Mouse (Mus musculus) embryonic facial prominence, embryonic 12.5 days (tissue): ENCODE data around the gene Ucp1. TPM values are rescaled to one million over a fixed set of nuclear protein-coding genes. Genes with fewer than 3 reads are reported as not detected.
A peak's percentile ranks its signal among the peaks of the same experiment; 100 is the strongest.

Source experiments
- ATAC-seq: fragments of 200-750 bp; cut with Nextera tagmentation; 2 replicates; pipeline ENCODE4 v1.8.0; 2017; ENCODE audit not compliant: insufficient number of reproducible peaks, insufficient read depth, low FRiP score, low TSS enrichment
- H3K27ac ChIP-seq: fragments of 300-500 bp; sonication (generic); 2 replicates; pipeline ENCODE4 v1.5.1; 2016; ENCODE audit warnings: mild to moderate bottlenecking
- H3K27me3 ChIP-seq: fragments of 300-500 bp; sonication (generic); 2 replicates; pipeline ENCODE4 v1.6.1; 2016; ENCODE audit warnings: mild to moderate bottlenecking, moderate library complexity
- H3K36me3 ChIP-seq: fragments of 300-500 bp; sonication (generic); 2 replicates; pipeline ENCODE4 v1.6.1; 2016; ENCODE audit warnings: mild to moderate bottlenecking
- H3K4me1 ChIP-seq: fragments of 300-500 bp; sonication (generic); 2 replicates; pipeline ENCODE4 v1.6.1; 2016
- H3K4me2 ChIP-seq: fragments of 300-500 bp; sonication (generic); replicated peaks from 2 replicates; pipeline ENCODE4 v1.6.1; 2016; ENCODE audit warnings: mild to moderate bottlenecking, moderate library complexity
- H3K4me3 ChIP-seq: fragments of 300-500 bp; sonication (generic); 2 replicates; pipeline ENCODE4 v1.5.1; 2016; ENCODE audit warnings: mild to moderate bottlenecking
- H3K9ac ChIP-seq: fragments of 300-500 bp; sonication (generic); 2 replicates; pipeline ENCODE4 v1.6.1; 2016; ENCODE audit warnings: mild to moderate bottlenecking, moderate library complexity
- H3K9me3 ChIP-seq: fragments of 300-500 bp; sonication (generic); 2 replicates; pipeline ENCODE4 v1.6.1; 2016; ENCODE audit warnings: mild to moderate bottlenecking, moderate library complexity
- WGBS: fragments of 180-500 bp; shearing (Covaris S2); methylation state at CpG from one replicate; pipeline ENCODE4 v1.1.7; 2016; 5-methylcytosine and 5-hydroxymethylcytosine counted together
- polyA plus RNA-seq: library from polyadenylated mRNA; unstranded; fragments of >200 nt; fragmentation: Nextera tagmentation; extraction: Ambion mirVana; gene quantifications from 2 replicates; pipeline ENCODE4 v1.2.1, GENCODE M21; 2016

The Ucp1 gene
- not detected in 2 replicates for polyA plus RNA-seq

DNA sequence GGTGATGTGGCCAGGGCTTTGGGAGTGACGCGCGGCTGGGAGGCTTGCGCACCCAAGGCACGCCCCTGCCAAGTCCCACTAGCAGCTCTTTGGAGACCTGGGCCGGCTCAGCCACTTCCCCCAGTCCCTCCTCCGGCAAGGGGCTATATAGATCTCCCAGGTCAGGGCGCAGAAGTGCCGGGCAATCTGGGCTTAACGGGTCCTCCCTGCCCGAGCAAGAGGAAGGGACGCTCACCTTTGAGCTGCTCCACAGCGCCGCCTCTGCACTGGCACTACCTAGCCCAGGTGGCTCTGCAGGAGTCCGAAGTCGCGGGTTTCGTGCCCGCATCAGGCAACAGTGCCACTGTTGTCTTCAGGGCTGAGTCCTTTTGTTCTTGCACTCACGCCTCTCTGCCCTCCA is at the start of gene Ucp1:
Gene Ucp1, plus strand, starts transcription at position 177 of the 400 bp plus-strand sequence.
- H3K9me3 ChIP-seq: no peaks in the 10 kb centered on the region
- ATAC-seq: no peak
- H3K27me3 ChIP-seq: peaks cover 21% of the 10 kb centered on the region
- no peak within 1 kb of the TSS for H3K27ac ChIP-seq
- 0 out of 2 replicates have a peak within 1 kb of the TSS, but pooled peaks have one; percentile 4 for H3K9ac ChIP-seq
- no peaks in the 10 kb centered on the region for H3K4me1 ChIP-seq
- peak within 1 kb of the TSS; percentile 53 for H3K4me2 ChIP-seq
- peak within 1 kb of the TSS; percentile 27 for H3K4me3 ChIP-seq
- 2% methylated on average over 20 of the region's 20 CpGs for WGBS
- H3K36me3 ChIP-seq: no peaks in the 10 kb centered on the region

DNA sequence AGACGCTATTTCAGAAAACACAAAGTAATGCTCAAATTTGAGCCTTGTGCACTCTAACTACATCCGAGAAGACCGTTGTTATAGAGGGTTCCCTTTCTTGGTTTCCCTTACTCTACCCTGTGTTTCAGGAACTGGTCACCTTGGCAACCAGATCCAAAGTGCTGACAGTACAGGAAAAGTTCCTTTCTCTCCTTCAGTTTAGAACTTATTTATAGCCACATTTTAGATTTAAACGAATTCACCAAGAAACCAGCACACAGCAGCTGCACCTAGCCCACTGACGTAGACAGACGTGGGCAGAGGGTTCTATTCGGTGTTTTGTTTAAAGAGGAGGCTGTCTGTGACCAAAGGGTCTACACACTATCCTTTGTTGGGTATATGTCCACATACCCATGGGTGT is 46.0 kb upstream of the Ucp1 start:
- no peak overlapping the region for H3K27ac ChIP-seq
- no peaks in the 10 kb centered on the region for H3K4me1 ChIP-seq
- peaks cover 5% of the 10 kb centered on the region for H3K36me3 ChIP-seq
- H3K4me2 ChIP-seq: no peak overlapping the region
- no peak for ATAC-seq
- H3K9ac ChIP-seq: no peak overlapping the region
- 91% methylated on average over 7 of the region's 7 CpGs for WGBS
- H3K27me3 ChIP-seq: no peaks in the 10 kb centered on the region
- H3K4me3 ChIP-seq: no peak overlapping the region
- H3K9me3 ChIP-seq: no peaks in the 10 kb centered on the region

GRCm38 (mm10) chr8:83250858-83251257 is 39.3 kb upstream of the Ucp1 start:
- H3K27me3 ChIP-seq: no peaks in the 10 kb centered on the region
- no peaks in the 10 kb centered on the region for H3K9me3 ChIP-seq
- H3K4me1 ChIP-seq: no peaks in the 10 kb centered on the region
- no peak overlapping the region for H3K4me2 ChIP-seq
- no peak overlapping the region for H3K9ac ChIP-seq
- ATAC-seq: no peak
- peaks cover 8% of the 10 kb centered on the region; the same call in 1 of the 2 replicates for H3K36me3 ChIP-seq
- no peak overlapping the region for H3K27ac ChIP-seq
- no peak overlapping the region for H3K4me3 ChIP-seq
- 80% methylated on average over 6 of the region's 6 CpGs for WGBS

DNA sequence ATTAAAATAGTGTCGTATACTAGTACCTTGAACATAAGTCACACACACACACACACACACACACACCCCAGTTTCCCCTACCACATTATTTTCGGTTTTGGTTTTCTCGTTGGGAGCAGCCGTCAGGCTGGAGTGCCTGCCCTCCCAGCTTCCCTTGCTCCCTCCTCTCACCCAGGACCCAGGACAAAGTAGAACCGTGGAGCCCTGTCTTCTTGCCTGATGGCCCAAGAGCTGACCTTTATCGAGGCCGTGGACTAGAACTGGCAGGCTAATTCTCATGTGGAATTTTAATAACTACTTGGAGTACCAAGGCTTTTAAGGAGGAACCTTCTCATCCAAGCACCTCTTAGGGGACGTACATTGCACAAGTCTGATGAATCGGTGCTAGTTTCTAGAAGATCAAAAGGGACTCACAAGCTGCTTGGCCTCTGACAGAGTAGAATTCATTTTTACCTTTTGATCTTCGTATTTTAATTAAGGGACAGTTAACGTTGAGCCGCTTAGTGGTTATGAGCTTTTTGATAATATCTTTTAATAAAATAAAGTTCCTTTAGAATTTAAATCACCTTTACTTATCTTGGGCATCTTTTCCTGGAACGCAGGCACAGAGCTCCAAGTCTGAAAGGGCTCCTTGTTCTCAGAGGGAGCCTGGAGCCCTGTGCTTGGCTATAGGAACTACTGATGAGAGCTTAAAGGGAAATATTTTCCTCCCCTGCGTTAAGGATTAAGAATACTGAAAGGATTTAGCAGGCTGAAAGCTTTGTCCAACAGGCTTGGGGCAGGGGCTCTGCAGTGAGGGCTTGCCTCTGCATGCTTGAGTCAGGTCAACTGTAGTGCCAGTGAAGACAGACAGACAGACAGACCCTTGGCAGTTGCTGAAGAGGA is 38.5 kb upstream of the Ucp1 start:
- WGBS: 53% methylated on average over 14 of the region's 14 CpGs
- no peak overlapping the region for H3K9ac ChIP-seq

GRCm38 (mm10) chr8:83252791-83253190 is 37.4 kb upstream of the Ucp1 start:
- Histone ChIP-seq H3K27me3 (no peaks in the 10 kb centered on the region), H3K9me3 (no peaks in the 10 kb centered on the region), H3K27ac (no peak overlapping the region), H3K4me2 (no peak overlapping the region), H3K4me1 (no peaks in the 10 kb centered on the region), H3K4me3 (no peak overlapping the region), H3K9ac (no peak overlapping the region), H3K36me3 (peaks cover 8% of the 10 kb centered on the region; the same call in 1 of the 2 replicates)
- ATAC-seq: no peak
- 76% methylated on average over 5 of the region's 5 CpGs for WGBS

More for the DNA sequence above, 38.5 kb upstream of the Ucp1 start:
- H3K9me3 ChIP-seq: no peaks in the 10 kb centered on the region
- H3K4me2 ChIP-seq: no peak overlapping the region
- H3K36me3 ChIP-seq: peaks cover 8% of the 10 kb centered on the region; the same call in 1 of the 2 replicates
- H3K4me1 ChIP-seq: no peaks in the 10 kb centered on the region
- no peaks in the 10 kb centered on the region for H3K27me3 ChIP-seq
- H3K27ac ChIP-seq: peak overlapping the region; percentile 41; the same call in 1 of the 2 replicates
- ATAC-seq: no peak
- no peak overlapping the region for H3K4me3 ChIP-seq

GRCm38 (mm10) chr8:83257631-83258030 is 32.5 kb upstream of the Ucp1 start:
- 93% methylated on average over 5 of the region's 5 CpGs for WGBS
- ATAC-seq: no peak
- no peak overlapping the region for H3K4me3 ChIP-seq
- H3K9me3 ChIP-seq: no peaks in the 10 kb centered on the region
- no peak overlapping the region for H3K9ac ChIP-seq
- no peak overlapping the region for H3K27ac ChIP-seq
- H3K4me1 ChIP-seq: no peaks in the 10 kb centered on the region
- no peaks in the 10 kb centered on the region for H3K27me3 ChIP-seq
- H3K4me2 ChIP-seq: no peak overlapping the region
- H3K36me3 ChIP-seq: peaks cover 3% of the 10 kb centered on the region; the same call in 1 of the 2 replicates

- 72% methylated on average over 16 of the region's 16 CpGs for WGBS
- no peak overlapping the region for H3K9ac ChIP-seq
- no peak overlapping the region for H3K4me3 ChIP-seq
- H3K4me1 ChIP-seq: no peaks in the 10 kb centered on the region
- H3K27me3 ChIP-seq: no peaks in the 10 kb centered on the region
- no peak overlapping the region for H3K4me2 ChIP-seq
- ATAC-seq: peak; percentile 72
- H3K9me3 ChIP-seq: no peaks in the 10 kb centered on the region
- H3K36me3 ChIP-seq: no peaks in the 10 kb centered on the region
- H3K27ac ChIP-seq: no peak overlapping the region
Observed at GRCm38 (mm10) chr8:83260418-83261215, 29.5 kb upstream of the Ucp1 start.

DNA sequence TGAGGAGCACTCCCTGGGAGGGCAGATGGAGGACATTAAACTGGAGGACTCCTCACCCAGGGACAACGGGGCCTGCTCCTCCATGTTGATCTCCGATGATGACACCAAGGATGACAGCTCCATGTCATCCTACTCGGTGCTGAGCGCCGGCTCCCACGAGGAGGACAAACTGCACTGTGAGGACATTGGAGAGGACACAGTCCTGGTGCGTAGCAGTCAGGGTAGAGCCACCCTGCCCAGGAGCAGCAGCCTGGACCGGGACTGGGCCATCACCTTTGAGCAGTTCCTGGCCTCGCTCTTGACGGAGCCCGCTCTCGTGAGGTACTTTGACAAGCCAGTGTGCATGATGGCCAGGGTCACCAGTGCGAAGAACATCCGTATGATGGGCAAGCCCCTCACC is 19.0 kb upstream of the Ucp1 start:
- WGBS: 93% methylated on average over 14 of the region's 14 CpGs
- Histone ChIP-seq H3K4me3 (no peak overlapping the region), H3K27me3 (no peaks in the 10 kb centered on the region), H3K4me2 (no peak overlapping the region), H3K36me3 (peaks cover 4% of the 10 kb centered on the region; the same call in 1 of the 2 replicates), H3K27ac (no peak overlapping the region), H3K4me1 (no peaks in the 10 kb centered on the region; the same call in 1 of the 2 replicates), H3K9me3 (no peaks in the 10 kb centered on the region), H3K9ac (no peak overlapping the region)
- ATAC-seq: no peak

DNA sequence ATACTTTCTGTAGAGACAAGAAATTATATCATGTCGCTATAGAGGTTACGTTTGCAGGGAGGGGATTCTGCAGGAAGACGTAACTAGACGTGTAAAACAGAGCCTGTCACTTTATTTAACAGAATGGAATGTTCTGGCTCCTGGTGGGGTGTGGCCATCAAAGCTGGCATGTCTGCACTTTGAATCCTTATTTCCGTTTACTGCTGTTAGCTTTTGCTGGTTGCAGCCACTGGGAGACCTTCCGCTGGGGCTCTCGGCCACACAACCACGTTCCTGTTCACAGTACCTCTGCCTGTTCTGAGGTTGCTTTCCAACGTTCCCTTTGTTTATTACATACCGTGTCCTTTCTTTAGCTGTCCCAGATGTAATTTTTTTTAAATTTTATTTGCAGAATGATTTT is 17.7 kb upstream of the Ucp1 start:
- no peak for ATAC-seq
- no peak overlapping the region for H3K4me2 ChIP-seq
- WGBS: 76% methylated on average over 10 of the region's 10 CpGs

DNA sequence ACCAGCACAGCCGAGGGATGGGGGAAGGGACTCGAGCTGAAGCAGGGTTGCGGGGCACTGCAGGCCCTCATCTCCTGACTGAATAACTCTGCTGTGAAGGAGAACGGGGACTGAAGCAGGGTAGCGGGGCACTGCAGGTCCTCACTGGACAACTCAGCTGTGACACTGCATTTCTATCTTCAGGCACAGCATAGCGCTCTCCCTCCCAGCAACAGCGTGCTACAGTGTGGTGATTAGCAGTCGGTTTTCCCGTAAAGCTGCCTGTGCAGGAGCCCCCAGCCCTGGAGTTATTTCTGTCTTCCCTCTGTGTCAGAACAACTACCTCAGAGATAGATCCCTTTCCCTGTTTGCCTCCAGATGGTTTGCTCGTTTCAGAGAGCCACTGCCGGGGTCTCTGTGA is 15.7 kb upstream of the Ucp1 start:
- no peaks in the 10 kb centered on the region for H3K9me3 ChIP-seq
- H3K36me3 ChIP-seq: no peaks in the 10 kb centered on the region
- 50% methylated on average over 11 of the region's 11 CpGs for WGBS
- no peaks in the 10 kb centered on the region for H3K27me3 ChIP-seq
- no peak for ATAC-seq
- H3K4me2 ChIP-seq: no peak overlapping the region
- H3K27ac ChIP-seq: no peak overlapping the region
- H3K4me3 ChIP-seq: no peak overlapping the region
- H3K4me1 ChIP-seq: no peaks in the 10 kb centered on the region; the same call in 1 of the 2 replicates
- H3K9ac ChIP-seq: no peak overlapping the region

More for the DNA sequence above, 17.7 kb upstream of the Ucp1 start:
- no peak overlapping the region for H3K4me3 ChIP-seq
- no peak overlapping the region for H3K9ac ChIP-seq
- no peaks in the 10 kb centered on the region for H3K27me3 ChIP-seq
- no peak overlapping the region for H3K27ac ChIP-seq
- no peaks in the 10 kb centered on the region for H3K36me3 ChIP-seq
- no peaks in the 10 kb centered on the region; the same call in 1 of the 2 replicates for H3K4me1 ChIP-seq
- no peaks in the 10 kb centered on the region for H3K9me3 ChIP-seq

- Histone ChIP-seq H3K27ac (no peak overlapping the region), H3K9me3 (no peaks in the 10 kb centered on the region), H3K36me3 (no peaks in the 10 kb centered on the region), H3K4me2 (no peak overlapping the region), H3K4me1 (no peaks in the 10 kb centered on the region; the same call in 1 of the 2 replicates), H3K4me3 (no peak overlapping the region), H3K9ac (no peak overlapping the region), H3K27me3 (no peaks in the 10 kb centered on the region)
- no peak for ATAC-seq
- 89% methylated on average over 6 of the region's 6 CpGs for WGBS
Observed at GRCm38 (mm10) chr8:83278431-83278830, 11.7 kb upstream of the Ucp1 start.
